17 mouse cellular contexts compared by ENCODE assay signal in the genomic region with DNA sequence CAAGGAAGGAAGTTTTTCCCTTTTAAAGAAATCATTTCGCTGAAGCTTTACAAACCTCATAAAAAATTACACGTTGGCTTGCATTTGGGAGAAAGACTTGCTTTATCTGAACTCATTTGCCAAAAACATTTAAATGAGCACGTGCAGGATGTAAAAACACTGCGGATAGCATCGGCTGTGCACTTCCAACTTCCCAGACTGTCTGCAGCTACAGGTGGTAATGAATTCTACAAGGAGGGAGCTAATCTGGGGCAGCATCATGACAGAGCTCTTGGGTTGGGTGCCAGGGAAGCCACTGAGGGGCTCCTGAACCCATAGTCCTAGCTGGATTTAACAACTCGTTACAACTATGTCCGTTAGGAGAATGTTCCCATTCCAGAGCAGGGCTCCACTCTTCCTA.
"Had no signal": no experiment of that assay in that cellular context is flagged by ENCODE, and none has a peak within 500 bp of the region (broad histone marks: within the 10 kb centered on the region; RNA-seq: fewer than 3 reads in every experiment).

No protein-coding gene starts in this region.

- H3K9ac ChIP-seq: liver, embryonic 13.5 days; midbrain, embryonic 12.5 days; neural tube, embryonic 13.5 days had no signal

- H3K4me3 ChIP-seq: liver, embryonic 13.5 days; midbrain, embryonic 12.5 days; myocyte; neural tube, embryonic 13.5 days had no signal

- H3K4me2 ChIP-seq: liver, embryonic 13.5 days; midbrain, embryonic 12.5 days; neural tube, embryonic 13.5 days had no signal

- H3K27ac ChIP-seq: liver, embryonic 13.5 days; midbrain, embryonic 12.5 days; neural tube, embryonic 13.5 days had no signal

- DNase-seq: kidney, adult 18-20 months; kidney, adult 9 months; kidney, postnatal 14 days; layer of hippocampus, adult 9-11 months; liver, embryonic 13.5 days; lung, adult 2 months; lung, postnatal 14 days; lung, postnatal 4 days; retina, postnatal 1 day; right cerebral cortex, postnatal 25 days; thymus, adult 2 months; thymus, postnatal 14 days; thymus, postnatal 4 days had no signal

- H3K27me3 ChIP-seq: liver, embryonic 13.5 days; midbrain, embryonic 12.5 days; neural tube, embryonic 13.5 days had no signal

- ATAC-seq: midbrain, embryonic 16.5 days had no signal

- H3K36me3 ChIP-seq: liver, embryonic 13.5 days; midbrain, embryonic 12.5 days; neural tube, embryonic 13.5 days had no signal

- H3K4me1 ChIP-seq: midbrain, embryonic 12.5 days; neural tube, embryonic 13.5 days had no signal

- H3K9me3 ChIP-seq: liver, embryonic 13.5 days; midbrain, embryonic 12.5 days; neural tube, embryonic 13.5 days had no signal
